Mouse (Mus musculus) limb, embryonic 11.5 days (tissue): ENCODE results near the gene Ghr. TPM values are rescaled to one million over a fixed set of nuclear protein-coding genes. Genes with fewer than 3 reads are reported as not detected.

ENCODE experiments used
- ATAC-seq: fragments of 200-750 bp; cut with Nextera tagmentation; 2 replicates; pipeline ENCODE4 v1.8.0; 2017; ENCODE audit warnings: low read depth; ENCODE audit not compliant: insufficient number of reproducible peaks, low FRiP score, low TSS enrichment
- DNase-seq: peaks from one replicate; pipeline ENCODE4 v3.0.0-alpha.2; 2015; ENCODE audit warnings: low spot score
- H3K27ac ChIP-seq: fragments of 300-500 bp; sonication (generic); replicated peaks from 2 replicates; pipeline ENCODE4 v1.5.1; 2014; ENCODE audit warnings: low read depth, mild to moderate bottlenecking, low read length
- H3K27me3 ChIP-seq: fragments of 300-500 bp; sonication (generic); 2 replicates; pipeline ENCODE4 v1.6.1; 2014; ENCODE audit warnings: mild to moderate bottlenecking, low read length, mixed read lengths; ENCODE audit not compliant: control insufficient read depth, insufficient read depth
- H3K36me3 ChIP-seq: fragments of 300-500 bp; sonication (generic); 2 replicates; pipeline ENCODE4 v1.6.1; 2014; ENCODE audit warnings: mild to moderate bottlenecking, low read length, moderate library complexity, mixed read lengths; ENCODE audit not compliant: control insufficient read depth, insufficient read depth
- H3K4me1 ChIP-seq: fragments of 300-500 bp; sonication (generic); 2 replicates; pipeline ENCODE4 v1.6.1; 2014; ENCODE audit warnings: low read length, mixed read lengths; ENCODE audit not compliant: control insufficient read depth, insufficient read depth
- H3K4me2 ChIP-seq: fragments of 300-500 bp; sonication (generic); 2 replicates; pipeline ENCODE4 v1.6.1; 2014; ENCODE audit warnings: low read depth, mild to moderate bottlenecking, moderate library complexity; ENCODE audit not compliant: severe bottlenecking
- H3K4me3 ChIP-seq: fragments of 300-500 bp; sonication (generic); 2 replicates; pipeline ENCODE4 v1.5.1; 2014; ENCODE audit warnings: low read depth, low read length
- H3K9ac ChIP-seq: fragments of 300-500 bp; sonication (generic); 2 replicates; pipeline ENCODE4 v1.6.1; 2014; ENCODE audit warnings: mild to moderate bottlenecking, low read length
- H3K9me3 ChIP-seq: fragments of 300-500 bp; sonication (generic); 2 replicates; pipeline ENCODE4 v1.6.1; 2016; ENCODE audit warnings: low read length; ENCODE audit not compliant: control insufficient read depth
- WGBS: fragments of 180-500 bp; shearing (Covaris S2); extraction: QIAGEN DNeasy Blood & Tissue Kit; methylation state at CpG from one replicate; pipeline ENCODE4 v1.1.7; 2014; 5-methylcytosine and 5-hydroxymethylcytosine counted together
- polyA plus RNA-seq: library from polyadenylated mRNA; unstranded; fragments of >200 nt; fragmentation: Nextera tagmentation; extraction: Ambion mirVana; gene quantifications from 2 replicates; pipeline ENCODE4 v1.2.1, GENCODE M21; 2014

Gene Ghr
- polyA plus RNA-seq, 1 experiment from 2014 or later, result 26.3 TPM

DNA sequence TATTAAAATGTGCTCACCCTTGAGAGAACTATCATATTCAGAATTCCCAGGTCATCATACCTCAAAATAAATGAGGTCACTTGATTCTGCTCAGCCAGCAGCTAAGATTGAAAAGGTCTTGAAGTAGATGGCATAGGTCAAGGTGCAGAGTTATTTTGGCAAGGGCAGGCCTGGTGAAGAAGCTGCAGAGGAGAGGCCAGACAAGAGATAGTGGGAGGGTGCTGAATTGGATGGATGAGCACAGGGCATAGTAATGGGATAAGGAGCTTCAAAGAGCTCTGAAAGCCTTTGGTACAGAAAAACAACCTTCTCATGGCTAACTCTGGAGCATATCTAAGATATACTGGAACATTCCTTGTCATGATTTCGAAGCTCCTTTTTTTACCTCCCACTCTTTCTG, 150.5 kb downstream of the Ghr start:
- Histone ChIP-seq H3K4me1 (no peaks in the 10 kb centered on the region), H3K36me3 (no peaks in the 10 kb centered on the region), H3K9me3 (no peaks in the 10 kb centered on the region), H3K4me3 (no peak overlapping the region), H3K9ac (no peak overlapping the region), H3K4me2 (no peak overlapping the region), H3K27me3 (no peaks in the 10 kb centered on the region), H3K27ac (no peak overlapping the region)
- no peak for DNase-seq
- WGBS, result 96% methylated on average over 1 of the region's 1 CpGs
- no peak for ATAC-seq

DNA sequence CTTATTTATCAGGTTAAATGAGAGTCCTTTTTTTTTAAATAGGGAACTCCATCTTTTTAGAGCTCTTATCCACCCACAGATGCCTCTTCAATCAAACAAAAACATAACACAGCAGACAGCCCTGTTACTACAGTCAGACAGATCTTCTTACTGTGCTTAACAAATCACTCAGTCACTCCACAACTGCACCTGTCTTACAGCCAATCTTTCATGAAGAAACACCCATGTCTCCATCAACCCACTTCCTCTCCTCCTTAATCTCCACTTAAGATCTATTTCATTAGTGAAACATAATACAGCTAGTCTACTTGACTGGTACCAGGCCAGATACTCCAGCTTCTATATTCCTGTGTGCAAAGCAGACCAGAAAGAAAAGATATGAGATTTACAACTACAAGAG, 153.9 kb downstream of the Ghr start:
- Histone ChIP-seq H3K9me3 (no peaks in the 10 kb centered on the region), H3K36me3 (no peaks in the 10 kb centered on the region), H3K9ac (no peak overlapping the region), H3K4me2 (no peak overlapping the region), H3K27ac (no peak overlapping the region), H3K27me3 (no peaks in the 10 kb centered on the region), H3K4me1 (peaks cover 3% of the 10 kb centered on the region; the same call in 1 of the 2 replicates), H3K4me3 (no peak overlapping the region)
- DNase-seq (no peak), ATAC-seq (no peak)

DNA sequence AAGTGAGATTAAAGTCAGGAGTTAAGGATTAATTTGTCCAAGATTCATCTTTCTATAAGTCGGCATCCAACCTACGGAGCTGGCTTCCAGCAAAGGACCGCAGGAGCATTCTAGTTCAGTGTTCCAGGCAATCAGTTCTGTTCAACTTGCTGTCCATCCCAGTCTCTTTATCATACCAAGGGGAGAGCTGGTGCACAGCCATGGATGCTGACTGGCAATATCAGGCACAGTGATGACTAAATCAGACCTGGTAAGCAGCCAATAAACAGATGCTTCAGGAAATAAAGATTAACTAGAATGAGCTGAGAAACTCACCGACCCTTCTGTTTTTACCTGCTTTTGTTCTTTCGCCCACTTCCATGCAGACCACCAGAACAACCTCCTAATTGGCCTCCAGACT, 154.3 kb downstream of the Ghr start:
- Histone ChIP-seq H3K4me2 (no peak overlapping the region), H3K4me3 (no peak overlapping the region), H3K27ac (no peak overlapping the region), H3K27me3 (no peaks in the 10 kb centered on the region), H3K9me3 (no peaks in the 10 kb centered on the region), H3K4me1 (peaks cover 3% of the 10 kb centered on the region; the same call in 1 of the 2 replicates), H3K36me3 (no peaks in the 10 kb centered on the region), H3K9ac (no peak overlapping the region)
- ATAC-seq (no peak), DNase-seq (no peak)
- WGBS, result 92% methylated on average over 5 of the region's 5 CpGs

DNA sequence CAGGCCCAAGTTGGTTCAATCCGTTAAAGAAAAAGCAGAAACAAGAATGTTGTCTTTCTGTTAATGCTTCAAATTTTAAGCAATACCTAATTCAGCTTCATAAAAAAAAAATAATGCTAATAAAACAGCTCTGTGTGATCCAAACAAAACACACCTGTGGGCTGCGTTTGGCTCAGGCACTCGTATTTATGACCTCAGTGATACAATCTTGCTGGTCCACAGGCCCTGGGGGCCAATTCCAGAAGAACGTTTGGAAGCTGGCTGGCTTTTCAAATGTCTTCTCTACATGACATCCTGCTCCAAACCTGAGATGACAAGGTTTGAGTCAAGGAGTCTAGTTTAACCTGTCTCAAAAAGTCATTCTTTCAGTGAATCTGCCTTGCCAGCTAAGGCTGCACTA, 156.9 kb downstream of the Ghr start:
- ATAC-seq (no peak), DNase-seq (no peak)
- H3K4me1 ChIP-seq, result peaks cover 3% of the 10 kb centered on the region; the same call in 1 of the 2 replicates
- no peak overlapping the region for H3K4me3 ChIP-seq
- H3K9me3 ChIP-seq, result no peaks in the 10 kb centered on the region
- no peak overlapping the region for H3K9ac ChIP-seq
- no peak overlapping the region for H3K27ac ChIP-seq
- H3K36me3 ChIP-seq, result no peaks in the 10 kb centered on the region
- WGBS, result 25% methylated on average over 4 of the region's 4 CpGs
- H3K4me2 ChIP-seq, result no peak overlapping the region
- no peaks in the 10 kb centered on the region for H3K27me3 ChIP-seq

DNA sequence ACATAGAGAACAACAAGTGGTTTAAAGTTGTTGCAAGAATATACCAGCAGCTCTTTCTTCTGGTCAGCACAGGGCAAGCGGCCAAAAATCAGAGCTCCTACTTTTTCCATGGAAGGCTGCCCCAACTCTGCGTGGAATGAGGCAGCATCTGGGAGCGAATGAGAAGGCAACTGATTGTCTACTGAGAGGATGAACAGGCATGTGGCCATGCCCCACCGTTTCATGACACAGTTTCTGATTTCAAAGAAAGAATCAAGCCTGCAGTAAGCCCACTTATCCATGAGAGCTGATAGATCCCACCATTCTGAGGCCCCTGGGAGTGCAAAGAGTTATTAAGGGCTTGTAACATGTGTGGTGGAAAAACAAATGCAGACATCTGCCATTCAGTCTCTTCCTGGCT, 160.1 kb downstream of the Ghr start:
- Histone ChIP-seq H3K27ac (no peak overlapping the region), H3K4me3 (no peak overlapping the region), H3K4me2 (no peak overlapping the region), H3K4me1 (peaks cover 3% of the 10 kb centered on the region; the same call in 1 of the 2 replicates), H3K27me3 (no peaks in the 10 kb centered on the region), H3K9ac (no peak overlapping the region), H3K36me3 (no peaks in the 10 kb centered on the region), H3K9me3 (no peaks in the 10 kb centered on the region)
- no peak for DNase-seq
- ATAC-seq, result no peak
- WGBS, result 74% methylated on average over 4 of the region's 4 CpGs

DNA sequence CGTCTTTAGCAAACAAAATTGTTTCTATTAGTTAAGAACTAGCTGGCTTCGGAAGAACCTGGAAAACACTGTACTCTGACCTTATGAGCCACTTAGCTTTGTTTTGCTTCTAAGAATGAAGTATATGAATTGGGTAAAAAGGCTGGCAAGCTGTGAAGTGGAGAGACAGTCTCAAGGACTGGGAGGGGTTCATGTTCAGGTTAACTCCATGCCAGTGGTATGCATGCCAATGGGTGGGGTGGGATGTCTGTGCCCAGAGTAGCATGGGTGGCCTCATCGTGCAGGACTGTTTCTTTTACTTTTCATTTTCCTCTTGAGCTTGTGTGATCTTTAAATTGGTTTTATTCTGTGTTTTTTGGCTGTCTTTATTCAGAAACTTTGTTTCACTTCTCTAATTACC, 165.6 kb downstream of the Ghr start:
- WGBS, result 90% methylated on average over 3 of the region's 3 CpGs
- no peak overlapping the region for H3K9ac ChIP-seq

DNA sequence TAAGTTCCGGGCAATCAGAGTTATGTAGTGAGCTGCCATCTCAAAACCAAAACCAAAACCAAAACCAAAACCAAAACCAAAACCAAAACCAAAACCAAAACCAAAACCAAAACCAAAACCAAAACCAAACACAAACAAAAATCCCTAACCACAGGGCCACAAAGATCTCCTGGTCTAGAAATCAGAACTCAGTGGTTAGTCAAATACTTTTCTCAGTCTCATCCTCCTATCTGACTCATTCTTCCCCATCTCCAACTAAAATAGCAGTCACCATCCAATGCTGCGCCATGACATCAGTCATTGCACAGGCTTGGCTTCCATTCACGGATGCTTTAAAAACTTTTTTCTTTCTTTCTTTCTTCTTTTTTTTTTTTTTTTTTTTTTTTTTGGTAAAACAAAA, 170.2 kb downstream of the Ghr start:
- Histone ChIP-seq H3K4me2 (no peak overlapping the region), H3K27me3 (no peaks in the 10 kb centered on the region), H3K9me3 (no peaks in the 10 kb centered on the region), H3K27ac (no peak overlapping the region), H3K4me3 (no peak overlapping the region), H3K36me3 (no peaks in the 10 kb centered on the region), H3K9ac (no peak overlapping the region), H3K4me1 (no peaks in the 10 kb centered on the region)
- WGBS, result 95% methylated on average over 3 of the region's 3 CpGs
- no peak for DNase-seq
- ATAC-seq, result no peak

More for the DNA sequence above, 165.6 kb downstream of the Ghr start:
- H3K27ac ChIP-seq, result no peak overlapping the region
- no peak for ATAC-seq
- no peaks in the 10 kb centered on the region for H3K27me3 ChIP-seq
- H3K4me2 ChIP-seq, result no peak overlapping the region
- H3K4me1 ChIP-seq, result no peaks in the 10 kb centered on the region
- no peak for DNase-seq
- H3K36me3 ChIP-seq, result no peaks in the 10 kb centered on the region
- no peak overlapping the region for H3K4me3 ChIP-seq
- no peaks in the 10 kb centered on the region for H3K9me3 ChIP-seq

DNA sequence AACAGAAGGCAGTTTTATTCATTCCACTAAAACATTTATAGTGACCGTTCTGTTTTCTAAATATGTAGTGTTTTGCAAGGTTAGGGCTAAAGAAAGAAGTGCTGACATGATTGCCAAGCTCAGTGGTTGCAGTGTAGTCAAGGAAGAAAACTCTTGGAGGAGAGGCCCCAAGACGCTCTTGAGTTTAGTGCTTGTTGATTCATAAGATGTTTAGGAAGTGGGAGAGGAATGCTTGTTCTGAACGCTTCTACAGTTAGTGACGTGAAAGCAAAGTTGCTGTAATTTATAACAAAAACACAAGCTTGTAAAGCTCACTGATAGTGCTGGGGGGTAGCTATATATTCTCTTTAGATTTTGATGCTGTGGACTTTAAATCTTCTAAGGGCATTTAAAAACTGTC, 174.8 kb downstream of the Ghr start:
- Histone ChIP-seq H3K27ac (no peak overlapping the region), H3K4me2 (no peak overlapping the region), H3K27me3 (no peaks in the 10 kb centered on the region), H3K4me3 (no peak overlapping the region), H3K9me3 (no peaks in the 10 kb centered on the region), H3K9ac (no peak overlapping the region), H3K36me3 (no peaks in the 10 kb centered on the region), H3K4me1 (no peaks in the 10 kb centered on the region)
- no peak for DNase-seq
- ATAC-seq, result no peak
- 81% methylated on average over 4 of the region's 4 CpGs for WGBS

DNA sequence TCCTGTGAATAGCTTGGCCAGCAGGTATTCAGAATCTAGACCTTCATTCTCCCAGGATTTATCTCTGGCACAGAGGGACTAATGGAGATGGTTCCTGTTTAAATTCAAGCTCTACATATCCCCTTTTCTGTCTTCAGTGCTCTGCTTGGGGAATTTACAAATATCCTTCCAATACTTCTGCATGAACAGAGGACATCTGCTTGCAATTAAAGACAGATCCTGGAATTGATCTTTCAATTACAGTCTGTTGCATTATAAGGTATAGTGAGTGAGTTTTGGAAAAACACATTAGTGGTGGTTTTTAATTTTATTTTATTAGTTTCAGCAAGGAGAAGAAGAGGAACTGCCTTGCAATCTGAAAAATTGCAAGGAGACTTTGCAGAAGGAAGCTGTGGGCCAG, 184.1 kb downstream of the Ghr start:
- Histone ChIP-seq H3K9me3 (no peaks in the 10 kb centered on the region), H3K4me3 (no peak overlapping the region), H3K36me3 (no peaks in the 10 kb centered on the region), H3K27me3 (no peaks in the 10 kb centered on the region), H3K9ac (no peak overlapping the region), H3K4me2 (no peak overlapping the region), H3K27ac (no peak overlapping the region), H3K4me1 (no peaks in the 10 kb centered on the region)
- no peak for ATAC-seq
- no peak for DNase-seq
